Mouse (Mus musculus) kidney, postnatal 0 days (tissue): ENCODE data around the gene Kcnj6. TPM values are rescaled to one million over a fixed set of nuclear protein-coding genes. Genes with fewer than 3 reads are reported as not detected.

Experiments
- ATAC-seq: fragments of 200-750 bp; cut with Nextera tagmentation; replicated peaks from 2 replicates; pipeline ENCODE4 v1.8.0; 2017; ENCODE audit warnings: low read depth, moderate number of reproducible peaks, moderate TSS enrichment, moderate library complexity; ENCODE audit not compliant: low FRiP score
- DNase-seq: peaks from one replicate; pipeline ENCODE4 v3.0.0-alpha.2; 2016; ENCODE audit warnings: low spot score
- H3K27ac ChIP-seq: fragments of 300-500 bp; sonication (generic); 2 replicates; pipeline ENCODE4 v1.5.1; 2014; ENCODE audit warnings: mild to moderate bottlenecking
- H3K27me3 ChIP-seq: fragments of 300-500 bp; sonication (generic); 2 replicates; pipeline ENCODE4 v1.6.1; 2014; ENCODE audit warnings: low read length, mixed read lengths; ENCODE audit not compliant: insufficient read depth
- H3K36me3 ChIP-seq: fragments of 300-500 bp; sonication (generic); 2 replicates; pipeline ENCODE4 v1.6.1; 2014; ENCODE audit warnings: low read length, mixed read lengths; ENCODE audit not compliant: insufficient read depth
- H3K4me1 ChIP-seq: fragments of 300-500 bp; sonication (generic); replicated peaks from 2 replicates; pipeline ENCODE4 v1.6.1; 2014; ENCODE audit warnings: antibody characterized with exemption, low read length, mixed read lengths; ENCODE audit not compliant: insufficient read depth
- H3K4me2 ChIP-seq: fragments of 300-500 bp; sonication (generic); 2 replicates; pipeline ENCODE4 v1.6.1; 2014; ENCODE audit warnings: mild to moderate bottlenecking, low read length, moderate library complexity, mixed read lengths
- H3K4me3 ChIP-seq: fragments of 300-500 bp; sonication (generic); replicated peaks from 2 replicates; pipeline ENCODE4 v1.5.1; 2014; ENCODE audit warnings: low read depth, low read length
- H3K9ac ChIP-seq: fragments of 300-500 bp; sonication (generic); 2 replicates; pipeline ENCODE4 v1.6.1; 2014; ENCODE audit warnings: low read depth, low read length
- H3K9me3 ChIP-seq: fragments of 300-500 bp; sonication (generic); replicated peaks from 2 replicates; pipeline ENCODE4 v1.6.1; 2016; ENCODE audit warnings: low read length, inconsistent platforms, mixed read lengths
- CTCF ChIP-seq: IDR thresholded peaks from 2 replicates; pipeline ENCODE4 v1.5.1; 2016; ENCODE audit warnings: antibody characterized with exemption, low read depth, mild to moderate bottlenecking, moderate library complexity
- WGBS: fragments of 180-500 bp; shearing (Covaris S2); extraction: QIAGEN DNeasy Blood & Tissue Kit; methylation state at CpG from one replicate; pipeline ENCODE4 v1.1.7; 2014; 5-methylcytosine and 5-hydroxymethylcytosine counted together
- polyA plus RNA-seq: library from polyadenylated mRNA; unstranded; fragments of >200 nt; fragmentation: Nextera tagmentation; extraction: Ambion mirVana; gene quantifications from 2 replicates; pipeline ENCODE4 v1.2.1, GENCODE M21; 2015

The Kcnj6 gene
- polyA plus RNA-seq, 1 experiment from 2014 or later: not detected

GRCm38 (mm10) chr16:94783696-94784095, 213.8 kb downstream of the Kcnj6 start:
- H3K9ac ChIP-seq: no peak overlapping the region
- peak; percentile 42; the same call in 1 of the 2 replicates for TF ChIP-seq CTCF
- no peaks in the 10 kb centered on the region for H3K4me1 ChIP-seq
- WGBS: 80% methylated on average over 7 of the region's 7 CpGs
- ATAC-seq (no peak), DNase-seq (no peak)
- H3K27ac ChIP-seq: no peak overlapping the region
- H3K36me3 ChIP-seq: no peaks in the 10 kb centered on the region
- no peak overlapping the region for H3K4me3 ChIP-seq
- H3K9me3 ChIP-seq: no peaks in the 10 kb centered on the region
- no peak overlapping the region for H3K4me2 ChIP-seq
- H3K27me3 ChIP-seq: no peaks in the 10 kb centered on the region

GRCm38 (mm10) chr16:94782110-94782946, 215.2 kb downstream of the Kcnj6 start:
- ATAC-seq (no peak), DNase-seq (peak; percentile 85)

GRCm38 (mm10) chr16:94773928-94774327, 223.6 kb downstream of the Kcnj6 start:
- WGBS: 72% methylated on average over 5 of the region's 5 CpGs
- Histone ChIP-seq H3K4me1 (no peaks in the 10 kb centered on the region), H3K9me3 (no peaks in the 10 kb centered on the region), H3K27me3 (no peaks in the 10 kb centered on the region), H3K27ac (no peak overlapping the region), H3K4me3 (no peak overlapping the region), H3K4me2 (no peak overlapping the region), H3K36me3 (no peaks in the 10 kb centered on the region), H3K9ac (no peak overlapping the region)
- DNase-seq (no peak), ATAC-seq (no peak)
- no peak for TF ChIP-seq CTCF

More at GRCm38 (mm10) chr16:94782110-94782946, 215.2 kb downstream of the Kcnj6 start:
- no peaks in the 10 kb centered on the region for H3K27me3 ChIP-seq
- no peaks in the 10 kb centered on the region for H3K4me1 ChIP-seq
- no peak overlapping the region for H3K9ac ChIP-seq
- H3K9me3 ChIP-seq: no peaks in the 10 kb centered on the region
- H3K27ac ChIP-seq: no peak overlapping the region
- no peak overlapping the region for H3K4me3 ChIP-seq
- TF ChIP-seq CTCF: no peak
- H3K36me3 ChIP-seq: no peaks in the 10 kb centered on the region
- 70% methylated on average over 24 of the region's 24 CpGs for WGBS
- no peak overlapping the region for H3K4me2 ChIP-seq

DNA sequence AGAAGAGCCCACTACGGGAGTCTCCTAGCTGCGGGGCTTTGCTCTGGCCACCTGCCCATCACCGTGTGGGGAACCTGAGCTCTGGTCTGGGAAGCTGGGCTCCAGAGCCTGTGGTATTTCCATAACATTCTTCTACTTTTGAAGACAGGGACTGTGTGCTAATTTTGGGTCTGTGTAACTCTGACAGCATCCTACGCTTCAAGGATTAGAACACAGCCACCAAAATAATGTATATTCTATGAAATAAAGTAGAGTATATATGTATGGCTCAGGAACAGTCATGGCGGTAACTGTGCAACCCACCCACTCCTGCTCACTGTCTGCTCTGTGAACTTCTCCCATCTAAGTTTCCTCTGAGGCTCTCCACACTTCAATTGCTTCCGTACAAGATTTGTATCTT, 229.9 kb downstream of the Kcnj6 start:
- H3K4me3 ChIP-seq: no peak overlapping the region
- ATAC-seq (no peak), DNase-seq (no peak)
- H3K9ac ChIP-seq: no peak overlapping the region
- WGBS: 70% methylated on average over 6 of the region's 6 CpGs
- H3K4me1 ChIP-seq: no peaks in the 10 kb centered on the region
- no peaks in the 10 kb centered on the region for H3K36me3 ChIP-seq
- no peak overlapping the region for H3K27ac ChIP-seq
- H3K9me3 ChIP-seq: no peaks in the 10 kb centered on the region
- TF ChIP-seq CTCF: no peak
- no peaks in the 10 kb centered on the region for H3K27me3 ChIP-seq
- H3K4me2 ChIP-seq: no peak overlapping the region

DNA sequence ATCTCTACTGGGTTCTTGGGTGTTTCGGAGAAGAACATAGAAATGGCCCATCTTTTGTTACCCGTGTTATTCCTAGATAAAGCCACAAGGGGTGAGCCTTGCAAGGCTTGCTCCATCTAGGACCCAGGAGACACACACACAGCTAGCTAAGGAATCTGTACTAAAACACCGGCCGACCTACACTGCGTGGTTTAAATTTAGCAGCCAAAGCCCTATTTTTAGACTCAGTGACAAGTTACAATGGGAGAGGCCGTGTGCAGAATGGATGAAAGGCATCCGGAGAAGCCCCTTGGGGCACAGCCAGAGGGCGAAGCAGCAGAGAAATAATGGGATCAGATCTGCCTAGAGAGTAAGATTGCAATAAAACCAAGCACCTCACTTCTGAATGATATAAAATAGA, 232.4 kb downstream of the Kcnj6 start:
- Histone ChIP-seq H3K27me3 (no peaks in the 10 kb centered on the region), H3K9ac (no peak overlapping the region), H3K36me3 (no peaks in the 10 kb centered on the region), H3K9me3 (no peaks in the 10 kb centered on the region), H3K4me1 (no peaks in the 10 kb centered on the region), H3K27ac (no peak overlapping the region), H3K4me2 (no peak overlapping the region), H3K4me3 (no peak overlapping the region)
- WGBS: 30% methylated on average over 8 of the region's 8 CpGs
- TF ChIP-seq CTCF: peak; percentile 25; the same call in 1 of the 2 replicates
- DNase-seq (peak; percentile 69), ATAC-seq (no peak)

GRCm38 (mm10) chr16:94760732-94761131, 236.8 kb downstream of the Kcnj6 start:
- ATAC-seq (peak; percentile 57; the same call in 1 of the 2 replicates), DNase-seq (no peak)
- Histone ChIP-seq H3K27me3 (no peaks in the 10 kb centered on the region), H3K36me3 (no peaks in the 10 kb centered on the region), H3K27ac (no peak overlapping the region), H3K4me2 (no peak overlapping the region), H3K9ac (no peak overlapping the region), H3K4me3 (no peak overlapping the region), H3K4me1 (no peaks in the 10 kb centered on the region), H3K9me3 (no peaks in the 10 kb centered on the region)
- no peak for TF ChIP-seq CTCF
- WGBS: 56% methylated on average over 8 of the region's 11 CpGs
